Mouse (Mus musculus): ENCODE results near the gene Eif1. TPM values are rescaled to one million over a fixed set of nuclear protein-coding genes. Genes with fewer than 3 reads are reported as not detected.

The Eif1 gene
- total and polyA plus RNA-seq, 2 experiments = 86.6 to 145 TPM

DNA sequence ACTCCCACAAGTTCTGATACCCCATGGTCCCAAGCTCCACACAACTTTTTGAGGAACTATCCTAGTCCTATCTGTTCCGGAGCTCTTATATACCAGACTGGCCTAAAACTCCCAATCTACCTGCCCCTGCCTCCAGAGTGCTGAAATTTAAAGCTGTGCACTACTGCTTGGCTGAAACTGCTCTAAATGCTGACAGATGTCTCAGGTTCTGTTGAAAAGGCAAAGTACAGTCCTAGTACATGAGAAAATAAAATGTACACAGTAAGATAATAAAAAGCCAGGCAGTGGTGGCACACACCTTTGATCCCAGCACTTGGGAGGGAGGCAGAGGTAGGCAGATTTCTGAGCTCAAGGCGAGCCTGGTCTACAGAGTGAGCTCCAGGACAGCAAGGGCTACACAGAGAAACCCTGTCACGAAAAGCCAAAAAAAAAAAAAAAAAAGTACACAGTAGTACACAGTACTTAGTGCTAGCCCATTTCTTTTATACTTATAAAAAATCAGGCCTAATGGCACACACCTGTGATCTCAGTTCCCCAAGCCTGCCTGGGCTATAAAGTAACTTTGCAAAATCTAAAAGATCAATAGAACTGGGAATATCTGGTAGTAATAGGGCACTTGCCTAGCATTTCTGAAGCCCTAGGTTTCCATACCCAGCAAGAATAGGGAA lies 3.0 kb downstream of the Eif1 start:
- Histone ChIP-seq H3K27me3 (ENCODE audit: control insufficient read depth, insufficient read depth, low read length) (no peaks in the 10 kb centered on the region), H3K4me3 (ENCODE audit: insufficient read depth, low read depth, low read length) (no peak overlapping the region; the same call in 1 of the 2 replicates)
- WGBS = 35% methylated on average over 3 of the region's 3 CpGs

DNA sequence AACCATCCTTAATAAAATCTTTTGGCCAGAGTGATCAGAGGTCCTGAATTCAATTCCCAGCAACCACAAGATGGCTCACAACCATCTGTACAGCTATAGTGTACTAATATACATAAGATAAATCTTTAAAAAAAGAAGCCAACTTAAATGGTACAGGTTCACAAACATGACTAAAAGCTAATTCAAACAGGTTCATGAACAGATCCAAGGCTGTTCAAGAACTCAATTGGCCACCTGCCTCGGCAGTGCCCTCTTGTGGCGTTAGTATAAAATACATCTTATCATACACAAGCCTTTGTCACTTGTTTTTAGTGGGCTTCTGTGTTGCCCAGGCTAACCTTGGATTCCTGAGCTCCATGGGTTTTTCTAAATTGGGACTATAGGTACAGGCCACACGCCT lies 3.9 kb downstream of the Eif1 start:
- WGBS = 22% methylated on average over 3 of the region's 3 CpGs
- DNase-seq (ENCODE audit: extremely low read depth, low read depth, low spot score) = peak; percentile 69
- H3K36me3 ChIP-seq (ENCODE audit: control insufficient read depth, insufficient read depth, low read length) = peaks cover 17% of the 10 kb centered on the region

More for the DNA sequence above, 3.0 kb downstream of the Eif1 start:
- Histone ChIP-seq H3K9ac (ENCODE audit: low read depth, low read length) (peak overlapping the region; percentile 56), H3K27ac (replicated peaks; ENCODE audit: insufficient read depth, low read depth, low read length) (peak overlapping the region; percentile 61), H3K79me2 (ENCODE audit: control insufficient read depth, insufficient read depth, low read length) (peaks cover 3% of the 10 kb centered on the region; the same call in 1 of the 2 replicates), H3K36me3 (ENCODE audit: control insufficient read depth, insufficient read depth, low read length) (peaks cover 17% of the 10 kb centered on the region), H3K4me1 (ENCODE audit: control insufficient read depth, insufficient read depth, low read length) (peaks cover 4% of the 10 kb centered on the region; the same call in 1 of the 2 replicates)
- DNase-seq (ENCODE audit: extremely low read depth, low read depth, low spot score) = peak; percentile 67
- TF ChIP-seq POLR2A (IDR thresholded peaks at IDR 0.05; ENCODE audit: extremely low read depth, insufficient read depth, low read length) (0 out of 2 replicates have a peak, but pooled peaks have one; percentile 12), CTCF (IDR thresholded peaks at IDR 0.05; ENCODE audit: low read depth, low read length) (no peak)

DNA sequence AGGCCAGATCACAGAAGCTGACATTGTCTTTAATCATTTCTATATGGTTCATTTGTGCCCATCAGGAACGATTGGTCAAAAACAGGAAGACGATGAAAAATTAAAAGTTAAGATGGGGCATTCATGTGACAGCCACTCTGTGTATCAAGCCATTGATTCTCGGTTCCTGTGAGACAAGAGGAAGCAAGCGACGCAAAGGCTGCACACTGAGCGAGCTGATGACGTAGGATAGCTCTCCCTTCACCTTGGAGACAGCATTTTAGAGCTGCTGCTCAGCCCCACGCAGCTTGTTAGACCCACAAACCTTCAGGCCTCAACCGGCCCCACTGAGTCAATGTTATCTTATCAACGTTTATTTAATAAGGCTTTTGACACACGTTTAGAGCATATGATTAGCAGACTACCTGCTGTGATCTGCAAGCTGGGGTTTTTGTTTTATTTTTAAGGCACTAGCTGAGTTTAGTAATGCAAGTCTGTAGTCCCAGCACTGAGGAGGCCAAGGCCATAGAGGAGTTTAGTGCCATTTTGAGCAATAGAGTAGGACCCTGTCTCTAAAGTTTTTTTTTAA lies 5.5 kb downstream of the Eif1 start:
- Histone ChIP-seq H3K9ac (ENCODE audit: low read depth, low read length) (no peak overlapping the region), H3K36me3 (ENCODE audit: control insufficient read depth, insufficient read depth, low read length) (peaks cover 17% of the 10 kb centered on the region), H3K27me3 (ENCODE audit: control insufficient read depth, insufficient read depth, low read length) (no peaks in the 10 kb centered on the region), H3K4me1 (ENCODE audit: control insufficient read depth, insufficient read depth, low read length) (peaks cover 6% of the 10 kb centered on the region; the same call in 1 of the 2 replicates), H3K27ac (replicated peaks; ENCODE audit: insufficient read depth, low read depth, low read length) (no peak overlapping the region), H3K79me2 (ENCODE audit: control insufficient read depth, insufficient read depth, low read length) (peaks cover under 1% of the 10 kb centered on the region; the same call in 1 of the 2 replicates), H3K4me3 (ENCODE audit: insufficient read depth, low read depth, low read length) (no peak overlapping the region)
- TF ChIP-seq CTCF (IDR thresholded peaks at IDR 0.05; ENCODE audit: low read depth, low read length) = no peak
- no peak for TF ChIP-seq POLR2A (IDR thresholded peaks at IDR 0.05; ENCODE audit: extremely low read depth, insufficient read depth, low read length)
- 79% methylated on average over 11 of the region's 11 CpGs for WGBS
- DNase-seq (ENCODE audit: extremely low read depth, low read depth, low spot score) = no peak

More for the DNA sequence above, 3.9 kb downstream of the Eif1 start:
- peaks cover 3% of the 10 kb centered on the region; the same call in 1 of the 2 replicates for H3K79me2 ChIP-seq (ENCODE audit: control insufficient read depth, insufficient read depth, low read length)
- TF ChIP-seq POLR2A (IDR thresholded peaks at IDR 0.05; ENCODE audit: extremely low read depth, insufficient read depth, low read length) (no peak), CTCF (IDR thresholded peaks at IDR 0.05; ENCODE audit: low read depth, low read length) (peak; percentile 68; the same call in 1 of the 2 replicates)
- no peak overlapping the region for H3K27ac ChIP-seq (replicated peaks; ENCODE audit: insufficient read depth, low read depth, low read length)
- H3K4me1 ChIP-seq (ENCODE audit: control insufficient read depth, insufficient read depth, low read length) = peaks cover under 1% of the 10 kb centered on the region; the same call in 1 of the 2 replicates
- no peak overlapping the region for H3K9ac ChIP-seq (ENCODE audit: low read depth, low read length)
- H3K4me3 ChIP-seq (ENCODE audit: insufficient read depth, low read depth, low read length) = no peak overlapping the region
- H3K27me3 ChIP-seq (ENCODE audit: control insufficient read depth, insufficient read depth, low read length) = no peaks in the 10 kb centered on the region

DNA sequence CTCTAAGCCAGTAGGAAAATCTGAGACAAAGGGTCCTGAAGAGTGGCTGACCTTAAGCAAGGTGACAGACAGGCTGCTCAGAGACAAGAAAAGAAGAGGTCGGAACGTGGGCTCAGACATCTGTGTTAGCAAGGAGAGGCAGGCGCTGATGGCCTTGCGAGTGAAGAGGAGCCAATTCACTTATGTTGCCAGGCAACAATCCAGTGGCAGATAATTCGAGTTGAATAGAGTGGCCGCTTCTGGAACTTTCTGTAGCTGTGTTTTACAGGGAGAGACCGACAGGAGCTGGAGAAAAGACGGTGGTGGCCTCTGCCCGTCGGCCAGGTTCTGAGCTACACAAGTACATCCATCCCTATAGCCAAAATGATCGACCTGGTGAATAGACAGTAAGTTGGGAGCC lies 7.6 kb downstream of the Eif1 start:
- peaks cover 11% of the 10 kb centered on the region; the same call in 1 of the 2 replicates for H3K4me1 ChIP-seq (ENCODE audit: control insufficient read depth, insufficient read depth, low read length)
- H3K4me3 ChIP-seq (ENCODE audit: insufficient read depth, low read depth, low read length) = no peak overlapping the region
- WGBS = 88% methylated on average over 11 of the region's 11 CpGs
- TF ChIP-seq CTCF (IDR thresholded peaks at IDR 0.05; ENCODE audit: low read depth, low read length) = no peak
- TF ChIP-seq POLR2A (IDR thresholded peaks at IDR 0.05; ENCODE audit: extremely low read depth, insufficient read depth, low read length) = no peak
- H3K27me3 ChIP-seq (ENCODE audit: control insufficient read depth, insufficient read depth, low read length) = no peaks in the 10 kb centered on the region
- DNase-seq (ENCODE audit: extremely low read depth, low read depth, low spot score) = no peak
- H3K9ac ChIP-seq (ENCODE audit: low read depth, low read length) = no peak overlapping the region
- no peaks in the 10 kb centered on the region for H3K79me2 ChIP-seq (ENCODE audit: control insufficient read depth, insufficient read depth, low read length)
- no peak overlapping the region for H3K27ac ChIP-seq (replicated peaks; ENCODE audit: insufficient read depth, low read depth, low read length)
- H3K36me3 ChIP-seq (ENCODE audit: control insufficient read depth, insufficient read depth, low read length) = peaks cover 2% of the 10 kb centered on the region

DNA sequence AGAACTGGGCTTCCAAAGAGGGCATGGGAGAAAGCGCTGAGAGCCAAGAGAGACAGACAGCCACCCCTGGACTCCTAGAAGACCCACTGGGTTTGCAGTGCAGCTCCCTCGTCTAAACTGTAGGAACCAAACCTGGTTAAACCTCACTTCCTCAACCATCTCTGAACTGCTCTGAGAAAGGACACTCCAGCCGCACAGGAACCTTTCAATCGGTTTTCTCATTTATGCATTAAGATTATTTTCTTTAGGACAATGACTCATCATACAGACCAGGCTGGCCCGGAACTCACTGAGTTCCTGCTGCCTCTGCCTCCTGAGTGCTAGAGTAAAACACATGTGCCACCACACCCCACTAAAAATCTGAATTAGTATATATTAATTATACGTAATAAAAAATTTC lies 8.1 kb downstream of the Eif1 start:
- peaks cover 11% of the 10 kb centered on the region; the same call in 1 of the 2 replicates for H3K4me1 ChIP-seq (ENCODE audit: control insufficient read depth, insufficient read depth, low read length)
- H3K36me3 ChIP-seq (ENCODE audit: control insufficient read depth, insufficient read depth, low read length) = no peaks in the 10 kb centered on the region
- no peaks in the 10 kb centered on the region for H3K79me2 ChIP-seq (ENCODE audit: control insufficient read depth, insufficient read depth, low read length)
- 86% methylated on average over 6 of the region's 6 CpGs for WGBS
- no peak overlapping the region for H3K9ac ChIP-seq (ENCODE audit: low read depth, low read length)
- no peaks in the 10 kb centered on the region for H3K27me3 ChIP-seq (ENCODE audit: control insufficient read depth, insufficient read depth, low read length)
- H3K4me3 ChIP-seq (ENCODE audit: insufficient read depth, low read depth, low read length) = no peak overlapping the region
- no peak overlapping the region for H3K27ac ChIP-seq (replicated peaks; ENCODE audit: insufficient read depth, low read depth, low read length)
- no peak for DNase-seq (ENCODE audit: extremely low read depth, low read depth, low spot score)
- TF ChIP-seq POLR2A (IDR thresholded peaks at IDR 0.05; ENCODE audit: extremely low read depth, insufficient read depth, low read length) (no peak), CTCF (IDR thresholded peaks at IDR 0.05; ENCODE audit: low read depth, low read length) (no peak)
